Comparison of ENCODE assay signal across 8 mouse cellular contexts in genomic region chr2:91646733-91647132, GRCm38 (mm10). TPM values are rescaled to one million over a fixed set of nuclear protein-coding genes. Genes with fewer than 3 reads are reported as not detected.
A peak's percentile ranks its signal among the peaks of the same experiment; 100 is the strongest.
DNase-seq lines count a peak whose midpoint lies in the region; ATAC-seq and TF ChIP-seq lines count a peak whose summit lies in the region.

No protein-coding gene starts in this region.

- H3K27ac ChIP-seq in intestine, postnatal 0 days (ENCODE audit: low read depth, low read length), result no peak overlapping the region; the same call in 1 of the 2 replicates
- no peak overlapping the region for H3K27ac ChIP-seq in intestine, embryonic 16.5 days (ENCODE audit: low read length)
- H3K27ac ChIP-seq in ES-Bruce4 (ENCODE audit: insufficient read depth, low read length), result no peak overlapping the region

- H3K4me1 ChIP-seq in intestine, postnatal 0 days (replicated peaks; ENCODE audit: control insufficient read depth, insufficient read depth, low read length), result no peaks in the 10 kb centered on the region; the same call in 1 of the 2 replicates
- H3K4me1 ChIP-seq in intestine, embryonic 16.5 days (ENCODE audit: control insufficient read depth, insufficient read depth, low read length), result peaks cover 11% of the 10 kb centered on the region
- H3K4me1 ChIP-seq in ES-Bruce4 (ENCODE audit: control insufficient read depth, insufficient read depth, low read length), result no peaks in the 10 kb centered on the region
- H3K4me1 ChIP-seq in lung, adult 2 months (ENCODE audit: control insufficient read depth, insufficient read depth, low read length), result 0 out of 2 replicates have a peak, but pooled peaks cover under 1% of the 10 kb centered on the region

- H3K27me3 ChIP-seq in intestine, postnatal 0 days (replicated peaks; ENCODE audit: control insufficient read depth, insufficient read depth, low read length), result no peaks in the 10 kb centered on the region
- no peaks in the 10 kb centered on the region for H3K27me3 ChIP-seq in intestine, embryonic 16.5 days (replicated peaks; ENCODE audit: control insufficient read depth, insufficient read depth, low read length)
- H3K27me3 ChIP-seq in ES-Bruce4 (ENCODE audit: control insufficient read depth, insufficient read depth, low read length, poor library complexity, severe bottlenecking), result no peaks in the 10 kb centered on the region

- no peak for TF ChIP-seq POLR2A in ES-Bruce4 (IDR thresholded peaks at IDR 0.05; ENCODE audit: insufficient read depth, low read length)
- TF ChIP-seq POLR2A in lung, adult 2 months (IDR thresholded peaks at IDR 0.05; ENCODE audit: borderline replicate concordance, extremely low read depth, low read depth, low read length), result no peak

- H3K36me3 ChIP-seq in intestine, postnatal 0 days (ENCODE audit: control insufficient read depth, insufficient read depth), result peaks cover 47% of the 10 kb centered on the region
- H3K36me3 ChIP-seq in intestine, embryonic 16.5 days (ENCODE audit: control insufficient read depth, insufficient read depth, low read length), result peaks cover 26% of the 10 kb centered on the region
- peaks cover 18% of the 10 kb centered on the region for H3K36me3 ChIP-seq in ES-Bruce4 (ENCODE audit: control insufficient read depth, insufficient read depth, low read length, poor library complexity, severe bottlenecking)

- no peak for ATAC-seq in intestine, postnatal 0 days
- no peak for ATAC-seq in intestine, embryonic 16.5 days

- H3K4me2 ChIP-seq in intestine, postnatal 0 days (replicated peaks; ENCODE audit: low read depth), result no peak overlapping the region
- no peak overlapping the region for H3K4me2 ChIP-seq in intestine, embryonic 16.5 days (ENCODE audit: low read depth, low read length)

- 40% methylated on average over 1 of the region's 1 CpGs for WGBS in intestine, postnatal 0 days
- 24% methylated on average over 1 of the region's 1 CpGs for WGBS in intestine, embryonic 16.5 days
- WGBS in lung, adult 2 months, result 34% methylated on average over 1 of the region's 1 CpGs

- H3K9me3 ChIP-seq in intestine, postnatal 0 days (ENCODE audit: control insufficient read depth), result no peaks in the 10 kb centered on the region
- no peaks in the 10 kb centered on the region for H3K9me3 ChIP-seq in intestine, embryonic 16.5 days (ENCODE audit: control insufficient read depth, low read length)
- no peaks in the 10 kb centered on the region for H3K9me3 ChIP-seq in ES-Bruce4 (replicated peaks; ENCODE audit: control insufficient read depth, insufficient read depth, low read length, poor library complexity, severe bottlenecking)

- DNase-seq in brain, adult 2 months (ENCODE audit: low read depth, low spot score), result peak; percentile 83
- peak; percentile 65 for DNase-seq in forelimb bud, embryonic 11.5 days (ENCODE audit: low read depth, low spot score)
- peak; percentile 50 for DNase-seq in lung, adult 2 months
- peak; percentile 63 to 81 for DNase-seq in spleen, postnatal 4 days (ENCODE audit: low spot score in 2 of 2)
- no peak for DNase-seq in urinary bladder, postnatal 25 days (ENCODE audit: low spot score)

- no peak overlapping the region for H3K4me3 ChIP-seq in intestine, postnatal 0 days (ENCODE audit: low read depth, low read length)
- H3K4me3 ChIP-seq in intestine, embryonic 16.5 days (ENCODE audit: low read length), result no peak overlapping the region
- H3K4me3 ChIP-seq in ES-Bruce4 (ENCODE audit: low read depth, low read length), result no peak overlapping the region
- H3K4me3 ChIP-seq in lung, adult 2 months (replicated peaks; ENCODE audit: extremely low read depth, low read depth, low read length), result no peak overlapping the region

- TF ChIP-seq EP300 in ES-Bruce4 (IDR thresholded peaks at IDR 0.05; ENCODE audit: insufficient read depth, low read depth, low read length), result no peak

- peak; percentile 78 for TF ChIP-seq CTCF in intestine, postnatal 0 days (IDR thresholded peaks at IDR 0.05; ENCODE audit: low read depth)
- TF ChIP-seq CTCF in ES-Bruce4 (IDR thresholded peaks at IDR 0.05; ENCODE audit: low read depth, low read length), result peak; percentile 73
- TF ChIP-seq CTCF in lung, adult 2 months (IDR thresholded peaks at IDR 0.05; ENCODE audit: insufficient read depth, low read length), result peak; percentile 75

- H3K9ac ChIP-seq in intestine, postnatal 0 days (ENCODE audit: low read depth, low read length), result no peak overlapping the region
- H3K9ac ChIP-seq in intestine, embryonic 16.5 days (ENCODE audit: low read depth, low read length), result no peak overlapping the region
- H3K9ac ChIP-seq in ES-Bruce4 (ENCODE audit: low read depth, poor library complexity, severe bottlenecking), result no peak overlapping the region

RNA-seq across cellular contexts. Expression of gene Zfp408, which starts 2.9 kb away (rescaled TPM):
- 2.6 and 3.3 TPM in 2 replicates for polyA plus RNA-seq in intestine, postnatal 0 days (2015; fragmentation: Nextera tagmentation; extraction: Ambion mirVana)
- polyA plus RNA-seq in intestine, embryonic 16.5 days (2015; fragmentation: Nextera tagmentation; extraction: Ambion mirVana), result 7.9 and 9.2 TPM in 2 replicates
- polyA plus RNA-seq in ES-Bruce4 (2011; ENCODE audit: insufficient read depth, insufficient read length, low read depth, missing spikeins), result 14.4 and 14.9 TPM in 2 replicates
- 14.5 and 17.2 TPM in 2 replicates for polyA plus RNA-seq in lung, adult 2 months (2012; rRNA removed)

RNA-seq across cellular contexts. Expression of gene Arhgap1, which starts 2.9 kb away (rescaled TPM):
- polyA plus RNA-seq in intestine, postnatal 0 days (2015; fragmentation: Nextera tagmentation; extraction: Ambion mirVana), result 92.3 and 94.0 TPM in 2 replicates
- polyA plus RNA-seq in intestine, embryonic 16.5 days (2015; fragmentation: Nextera tagmentation; extraction: Ambion mirVana), result 157 and 173 TPM in 2 replicates
- polyA plus RNA-seq in ES-Bruce4 (2011; ENCODE audit: insufficient read depth, insufficient read length, low read depth, missing spikeins), result 85.6 and 93.7 TPM in 2 replicates
- polyA plus RNA-seq in lung, adult 2 months (2012; rRNA removed), result 130 and 170 TPM in 2 replicates

RNA-seq across cellular contexts. Expression of gene F2, which starts 10.5 kb away (rescaled TPM):
- 3.0 and 3.7 TPM in 2 replicates for polyA plus RNA-seq in intestine, postnatal 0 days (2015; fragmentation: Nextera tagmentation; extraction: Ambion mirVana)
- 3.7 and 8.7 TPM in 2 replicates for polyA plus RNA-seq in intestine, embryonic 16.5 days (2015; fragmentation: Nextera tagmentation; extraction: Ambion mirVana)
- 0.57 and 0.67 TPM in 2 replicates for polyA plus RNA-seq in ES-Bruce4 (2011; ENCODE audit: insufficient read depth, insufficient read length, low read depth, missing spikeins)
- polyA plus RNA-seq in lung, adult 2 months (2012; rRNA removed), result 0.44 and 1.2 TPM in 2 replicates
